Mouse (Mus musculus) megakaryocyte, embryonic 14.5 days (primary cell): ENCODE results near the gene Plekho2.

Experiments
- FLI1 ChIP-seq: IDR thresholded peaks from 2 replicates; pipeline ENCODE4 v1.6.1; 2012; ENCODE audit warnings: low read length, inconsistent platforms, mixed read lengths
- GATA1 ChIP-seq: IDR thresholded peaks from 3 replicates; pipeline ENCODE4 v1.6.1; 2012; ENCODE audit warnings: mixed read lengths, low read length, inconsistent platforms, borderline replicate concordance

- TF ChIP-seq GATA1 (no peak), FLI1 (no peak)
Observed at GRCm38 (mm10) chr9:65607120-65607519, 27.3 kb upstream of the Plekho2 start.
